Mouse (Mus musculus) forebrain, postnatal 0 days (tissue): ENCODE data around the gene Olfr1395. TPM values are rescaled to one million over a fixed set of nuclear protein-coding genes. Genes with fewer than 3 reads are reported as not detected.

Experiments
- ATAC-seq: fragments of 200-750 bp; cut with Nextera tagmentation; 2 replicates; pipeline ENCODE4 v1.8.0; 2017; ENCODE audit warnings: mild to moderate bottlenecking, moderate library complexity
- DNase-seq: peaks from one replicate; pipeline ENCODE4 v3.0.0-alpha.2; 2015
- H3K27ac ChIP-seq: fragments of 300-500 bp; sonication (generic); 2 replicates; pipeline ENCODE4 v1.5.1; 2014; ENCODE audit warnings: low read depth, mild to moderate bottlenecking, antibody characterized with exemption, low read length, moderate library complexity, mixed read lengths
- H3K27me3 ChIP-seq: fragments of 300-500 bp; sonication (generic); 2 replicates; pipeline ENCODE4 v1.6.1; 2014; ENCODE audit warnings: mild to moderate bottlenecking, low read length, mixed read lengths; ENCODE audit not compliant: insufficient read depth
- H3K36me3 ChIP-seq: fragments of 300-500 bp; sonication (generic); 2 replicates; pipeline ENCODE4 v1.6.1; 2014; ENCODE audit warnings: mild to moderate bottlenecking, moderate library complexity; ENCODE audit not compliant: insufficient read depth
- H3K4me1 ChIP-seq: fragments of 300-500 bp; sonication (generic); 2 replicates; pipeline ENCODE4 v1.6.1; 2014; ENCODE audit warnings: antibody characterized with exemption; ENCODE audit not compliant: insufficient read depth
- H3K4me2 ChIP-seq: fragments of 300-500 bp; sonication (generic); 2 replicates; pipeline ENCODE4 v1.6.1; 2014; ENCODE audit warnings: low read depth, mild to moderate bottlenecking, moderate library complexity
- H3K4me3 ChIP-seq: fragments of 300-500 bp; sonication (generic); 2 replicates; pipeline ENCODE4 v1.5.1; 2014; ENCODE audit warnings: low read depth, low read length, mixed read lengths
- H3K9ac ChIP-seq: fragments of 300-500 bp; sonication (generic); 2 replicates; pipeline ENCODE4 v1.6.1; 2014; ENCODE audit warnings: mild to moderate bottlenecking
- H3K9me3 ChIP-seq: fragments of 300-500 bp; sonication (generic); 2 replicates; pipeline ENCODE4 v1.6.1; 2016; ENCODE audit warnings: low read length
- CTCF ChIP-seq: sonication (generic); IDR thresholded peaks from 2 replicates; pipeline ENCODE4 v1.5.1; 2016; ENCODE audit warnings: antibody characterized with exemption, control low read depth, low read depth
- WGBS: fragments of 180-500 bp; shearing (Covaris S2); extraction: QIAGEN DNeasy Blood & Tissue Kit; methylation state at CpG from one replicate; pipeline ENCODE4 v1.1.7; 2014; 5-methylcytosine and 5-hydroxymethylcytosine counted together
- polyA plus RNA-seq: library from polyadenylated mRNA; unstranded; fragments of >200 nt; fragmentation: Nextera tagmentation; extraction: Ambion mirVana; gene quantifications from 2 replicates; pipeline ENCODE4 v1.2.1, GENCODE M21; 2015
- total RNA-seq: library from RNA; depleted of rRNA; stranded (reverse); fragments of >200 nt; gene quantifications from 2 replicates; pipeline ENCODE4 v1.2.3, GENCODE M21; 2014; rRNA removed

The Olfr1395 gene
- total RNA-seq (not detected in 2 replicates), polyA plus RNA-seq (not detected in 2 replicates)

DNA sequence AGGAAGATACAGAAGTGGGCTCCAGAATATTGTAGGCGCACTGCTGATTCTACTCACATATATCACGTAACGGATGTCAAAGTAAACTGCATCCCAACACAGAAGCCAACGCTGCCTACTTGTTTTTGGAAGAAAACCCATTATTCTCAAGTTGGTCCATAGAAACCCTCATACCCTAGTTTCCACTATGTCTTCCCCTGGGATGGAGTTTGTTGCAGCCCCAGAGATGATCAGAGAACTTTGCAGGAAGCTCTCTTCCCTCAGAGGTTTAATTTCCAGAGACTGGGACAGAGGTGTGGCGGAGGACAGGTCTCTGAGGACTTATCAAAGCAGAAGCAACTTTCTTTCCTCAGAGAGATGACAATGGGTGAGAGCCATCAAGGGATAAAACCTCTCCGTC is at the start of gene Olfr1395:
Gene Olfr1395, plus strand, starts transcription at position 301 of the 400 bp plus-strand sequence.
- no peaks in the 10 kb centered on the region for H3K36me3 ChIP-seq
- no peak for TF ChIP-seq CTCF
- H3K27ac ChIP-seq = no peak within 1 kb of the TSS
- no peak for ATAC-seq
- H3K9me3 ChIP-seq = no peaks in the 10 kb centered on the region
- no peak for DNase-seq
- no peak within 1 kb of the TSS for H3K4me3 ChIP-seq
- 93% methylated on average over 6 of the region's 6 CpGs for WGBS
- no peak within 1 kb of the TSS for H3K4me2 ChIP-seq
- no peaks in the 10 kb centered on the region for H3K4me1 ChIP-seq
- no peak within 1 kb of the TSS for H3K9ac ChIP-seq
- H3K27me3 ChIP-seq = no peaks in the 10 kb centered on the region

DNA sequence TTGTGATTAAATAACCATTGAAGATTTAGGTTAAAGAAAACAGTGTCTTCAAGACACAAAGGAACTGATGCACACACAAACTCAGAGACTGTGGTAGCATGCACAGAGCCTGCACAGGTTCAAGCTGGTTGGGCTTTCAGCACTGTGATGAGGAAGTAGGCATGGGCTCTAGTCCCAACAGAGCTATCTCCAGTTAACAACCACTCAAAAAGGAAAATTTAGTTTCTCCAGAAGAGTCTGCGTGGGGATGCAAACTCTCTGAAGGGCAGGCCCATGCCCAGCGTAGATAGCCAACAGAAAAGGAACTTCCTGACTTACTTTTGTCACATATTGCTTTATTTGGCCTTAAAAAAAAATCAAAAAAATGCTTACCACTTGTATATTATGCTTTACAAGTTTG is 49.3 kb upstream of the Olfr1395 start:
- no peak for TF ChIP-seq CTCF
- Histone ChIP-seq H3K9me3 (no peaks in the 10 kb centered on the region), H3K4me2 (no peak overlapping the region), H3K4me3 (no peak overlapping the region), H3K9ac (no peak overlapping the region), H3K36me3 (no peaks in the 10 kb centered on the region), H3K27me3 (no peaks in the 10 kb centered on the region), H3K4me1 (no peaks in the 10 kb centered on the region), H3K27ac (no peak overlapping the region)
- DNase-seq = no peak
- no peak for ATAC-seq
- WGBS = 90% methylated on average over 2 of the region's 2 CpGs

DNA sequence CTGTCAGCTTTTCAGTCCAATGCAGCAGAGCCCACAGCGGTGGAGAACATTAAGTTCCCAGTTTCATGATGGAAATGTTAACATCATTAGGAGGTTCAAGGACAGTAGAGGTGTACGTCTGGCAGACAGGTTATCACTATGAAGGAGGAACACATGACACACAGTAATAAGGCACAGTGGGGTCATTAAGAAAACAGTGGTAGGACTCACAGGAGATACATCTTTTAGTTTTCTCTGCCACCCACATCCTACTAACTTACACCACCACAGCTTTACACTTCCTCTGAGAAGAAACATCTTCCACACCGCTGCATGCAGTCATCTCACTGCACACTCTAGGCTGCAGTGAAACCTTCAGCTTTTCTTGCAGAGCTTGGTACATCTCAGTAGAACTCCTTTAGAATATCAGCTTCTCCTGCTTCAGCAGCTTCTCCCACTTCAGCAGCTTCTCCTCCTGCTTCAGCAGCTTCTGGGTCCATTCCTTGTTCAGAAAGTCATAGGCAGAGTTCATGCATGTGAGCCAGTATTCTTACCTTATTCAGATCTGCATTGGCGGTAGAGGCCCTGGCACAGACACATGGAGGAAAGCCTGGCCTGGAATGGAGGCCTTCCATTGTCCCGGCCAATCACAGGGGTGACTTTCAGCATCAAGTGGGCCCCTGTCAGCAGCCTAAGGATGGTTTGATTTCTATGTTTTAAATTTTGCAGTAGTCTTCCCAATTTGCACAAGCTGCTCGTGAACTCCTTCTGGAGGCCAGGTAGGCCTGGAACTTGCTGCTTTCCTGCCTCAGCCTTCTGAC is 48.0 kb upstream of the Olfr1395 start:
- WGBS = 94% methylated on average over 6 of the region's 6 CpGs
- DNase-seq = no peak
- Histone ChIP-seq H3K36me3 (no peaks in the 10 kb centered on the region), H3K9ac (no peak overlapping the region), H3K4me1 (no peaks in the 10 kb centered on the region), H3K27me3 (no peaks in the 10 kb centered on the region), H3K4me2 (no peak overlapping the region), H3K27ac (no peak overlapping the region), H3K4me3 (no peak overlapping the region), H3K9me3 (no peaks in the 10 kb centered on the region)
- no peak for ATAC-seq
- no peak for TF ChIP-seq CTCF

- no peak overlapping the region for H3K9ac ChIP-seq
- WGBS = 57% methylated on average over 4 of the region's 4 CpGs
- H3K4me3 ChIP-seq = no peak overlapping the region
- no peak overlapping the region for H3K27ac ChIP-seq
- DNase-seq = no peak
- no peak for ATAC-seq
- TF ChIP-seq CTCF = no peak
- no peaks in the 10 kb centered on the region for H3K36me3 ChIP-seq
- no peaks in the 10 kb centered on the region for H3K4me1 ChIP-seq
- no peaks in the 10 kb centered on the region for H3K9me3 ChIP-seq
- no peak overlapping the region for H3K4me2 ChIP-seq
- H3K27me3 ChIP-seq = no peaks in the 10 kb centered on the region
Measured at GRCm38 (mm10) chr11:49095367-49095766, 46.7 kb upstream of the Olfr1395 start.

DNA sequence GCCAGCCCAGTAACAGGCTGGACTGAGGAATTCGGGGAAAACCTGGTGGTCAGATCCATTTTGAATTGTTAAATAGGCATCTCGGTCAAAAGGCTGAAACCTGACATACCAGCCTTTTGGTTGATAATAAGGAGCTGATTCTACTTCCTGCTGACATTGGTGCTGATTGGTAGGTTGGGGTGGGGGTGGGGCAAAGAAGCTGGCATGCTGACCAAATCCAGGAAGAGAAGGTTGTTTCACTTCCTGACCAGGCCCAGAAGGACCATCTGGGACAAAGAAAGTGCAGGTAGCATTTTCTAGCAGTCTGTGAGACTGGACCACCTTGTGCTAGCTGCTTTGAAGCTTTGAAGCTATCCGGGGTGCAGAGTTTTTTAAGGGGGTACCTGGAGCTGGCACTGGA is 41.7 kb upstream of the Olfr1395 start:
- Histone ChIP-seq H3K9me3 (no peaks in the 10 kb centered on the region), H3K36me3 (no peaks in the 10 kb centered on the region), H3K4me2 (no peak overlapping the region), H3K4me1 (no peaks in the 10 kb centered on the region), H3K27me3 (no peaks in the 10 kb centered on the region; the same call in 1 of the 2 replicates), H3K27ac (no peak overlapping the region), H3K4me3 (no peak overlapping the region), H3K9ac (no peak overlapping the region)
- 82% methylated on average over 3 of the region's 3 CpGs for WGBS
- no peak for TF ChIP-seq CTCF
- DNase-seq = no peak
- no peak for ATAC-seq

GRCm38 (mm10) chr11:49101500-49101899 is 40.6 kb upstream of the Olfr1395 start:
- Histone ChIP-seq H3K9ac (no peak overlapping the region), H3K4me1 (no peaks in the 10 kb centered on the region), H3K36me3 (no peaks in the 10 kb centered on the region), H3K4me3 (no peak overlapping the region), H3K27me3 (no peaks in the 10 kb centered on the region; the same call in 1 of the 2 replicates), H3K9me3 (no peaks in the 10 kb centered on the region), H3K4me2 (no peak overlapping the region), H3K27ac (no peak overlapping the region)
- 63% methylated on average over 5 of the region's 5 CpGs for WGBS
- DNase-seq (no peak), ATAC-seq (no peak)
- no peak for TF ChIP-seq CTCF

DNA sequence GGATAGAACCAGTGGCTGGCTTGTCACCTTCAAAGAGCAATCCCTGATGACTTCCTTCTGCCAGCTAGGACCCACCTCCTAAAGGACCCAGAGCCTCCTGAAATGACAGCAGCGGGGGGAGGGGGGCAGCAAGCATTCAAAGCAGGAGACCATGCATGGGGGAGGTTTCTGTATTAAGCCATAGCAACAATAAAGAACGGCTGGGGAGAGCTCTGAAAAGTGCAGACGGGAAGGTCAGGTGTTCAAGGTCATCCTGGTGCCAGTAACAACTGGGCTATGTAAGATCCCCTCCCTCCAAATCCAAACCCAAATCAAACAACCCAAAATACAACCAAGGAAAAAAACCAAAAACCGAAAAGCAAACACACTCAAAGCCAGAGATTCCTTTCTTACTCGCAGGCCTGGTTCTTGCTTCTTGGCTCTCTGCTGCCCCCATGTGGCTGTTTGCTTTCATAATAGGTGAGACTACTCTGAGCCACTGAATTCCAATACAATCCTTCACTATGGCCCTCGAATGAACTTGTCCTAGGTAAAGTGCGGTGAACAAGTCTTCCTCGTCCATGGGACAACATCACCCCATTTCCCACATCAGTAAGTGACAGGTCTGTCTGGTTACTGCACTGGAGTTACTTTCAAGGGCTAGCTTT is 38.9 kb upstream of the Olfr1395 start:
- 14% methylated on average over 8 of the region's 8 CpGs for WGBS
- no peaks in the 10 kb centered on the region for H3K9me3 ChIP-seq
- H3K36me3 ChIP-seq = no peaks in the 10 kb centered on the region
- H3K27me3 ChIP-seq = no peaks in the 10 kb centered on the region; the same call in 1 of the 2 replicates
- no peak overlapping the region for H3K27ac ChIP-seq
- peak; percentile 91 for ATAC-seq
- H3K4me2 ChIP-seq = no peak overlapping the region
- DNase-seq = peak; percentile 90
- peak; percentile 90 for TF ChIP-seq CTCF
- no peaks in the 10 kb centered on the region for H3K4me1 ChIP-seq
- no peak overlapping the region for H3K9ac ChIP-seq
- no peak overlapping the region for H3K4me3 ChIP-seq
